Mouse (Mus musculus): ENCODE data around the gene Amhr2. TPM values are rescaled to one million over a fixed set of nuclear protein-coding genes. Genes with fewer than 3 reads are reported as not detected.

The Amhr2 gene
- polyA plus RNA-seq (2016; fragmentation: Nextera tagmentation; extraction: Ambion mirVana), result 0.13 and 0.60 TPM in 2 replicates

GRCm38 (mm10) chr15:102445146-102445545 is at the start of gene Amhr2:
Gene Amhr2 (plus strand): TSS chr15:102445367.
- no peaks in the 10 kb centered on the region for H3K36me3 ChIP-seq
- 66% methylated on average over 8 of the region's 8 CpGs for WGBS
- no peak within 1 kb of the TSS for H3K4me2 ChIP-seq (replicated peaks)
- no peaks in the 10 kb centered on the region for H3K9me3 ChIP-seq
- no peak within 1 kb of the TSS for H3K27ac ChIP-seq
- H3K27me3 ChIP-seq, result no peaks in the 10 kb centered on the region
- H3K9ac ChIP-seq, result no peak within 1 kb of the TSS
- H3K4me1 ChIP-seq, result no peaks in the 10 kb centered on the region
- no peak for ATAC-seq (ENCODE audit: insufficient number of reproducible peaks, insufficient read depth, low FRiP score, low TSS enrichment)
- no peak within 1 kb of the TSS for H3K4me3 ChIP-seq

- ATAC-seq (ENCODE audit: insufficient number of reproducible peaks, insufficient read depth, low FRiP score, low TSS enrichment), result no peak
- Histone ChIP-seq H3K36me3 (no peaks in the 10 kb centered on the region), H3K4me2 (replicated peaks) (no peak overlapping the region), H3K27ac (no peak overlapping the region), H3K4me1 (peaks cover 15% of the 10 kb centered on the region), H3K9ac (no peak overlapping the region), H3K9me3 (no peaks in the 10 kb centered on the region), H3K4me3 (0 out of 2 replicates have a peak overlapping the region, but pooled peaks have one; percentile 41), H3K27me3 (no peaks in the 10 kb centered on the region)
- WGBS, result 14% methylated on average over 5 of the region's 5 CpGs
Measured at GRCm38 (mm10) chr15:102398629-102399028, 46.5 kb upstream of the Amhr2 start.

- no peak for ATAC-seq (ENCODE audit: insufficient number of reproducible peaks, insufficient read depth, low FRiP score, low TSS enrichment)
- H3K27me3 ChIP-seq, result no peaks in the 10 kb centered on the region
- WGBS, result 5% methylated on average over 34 of the region's 34 CpGs
- H3K9me3 ChIP-seq, result no peaks in the 10 kb centered on the region
- peak overlapping the region; percentile 55 for H3K9ac ChIP-seq
- H3K4me2 ChIP-seq (replicated peaks), result peak overlapping the region; percentile 71
- H3K27ac ChIP-seq, result peak overlapping the region; percentile 76
- no peaks in the 10 kb centered on the region for H3K36me3 ChIP-seq
- peaks cover 15% of the 10 kb centered on the region for H3K4me1 ChIP-seq
- H3K4me3 ChIP-seq, result peak overlapping the region; percentile 41
Measured at GRCm38 (mm10) chr15:102399229-102400221, 45.6 kb upstream of the Amhr2 start.

GRCm38 (mm10) chr15:102400476-102401045 is 44.6 kb upstream of the Amhr2 start:
- Histone ChIP-seq H3K4me2 (replicated peaks) (no peak overlapping the region; the same call in 1 of the 2 replicates), H3K4me1 (peaks cover 15% of the 10 kb centered on the region), H3K4me3 (no peak overlapping the region), H3K36me3 (no peaks in the 10 kb centered on the region), H3K9ac (no peak overlapping the region), H3K27me3 (no peaks in the 10 kb centered on the region), H3K27ac (peak overlapping the region; percentile 76), H3K9me3 (no peaks in the 10 kb centered on the region)
- 71% methylated on average over 10 of the region's 10 CpGs for WGBS
- ATAC-seq (ENCODE audit: insufficient number of reproducible peaks, insufficient read depth, low FRiP score, low TSS enrichment), result no peak

GRCm38 (mm10) chr15:102401278-102401677 is 43.9 kb upstream of the Amhr2 start:
- Histone ChIP-seq H3K4me3 (no peak overlapping the region), H3K4me1 (peaks cover 15% of the 10 kb centered on the region), H3K36me3 (no peaks in the 10 kb centered on the region), H3K9ac (no peak overlapping the region), H3K9me3 (no peaks in the 10 kb centered on the region), H3K4me2 (replicated peaks) (no peak overlapping the region), H3K27ac (no peak overlapping the region), H3K27me3 (no peaks in the 10 kb centered on the region)
- no peak for ATAC-seq (ENCODE audit: insufficient number of reproducible peaks, insufficient read depth, low FRiP score, low TSS enrichment)
- 56% methylated on average over 2 of the region's 2 CpGs for WGBS

GRCm38 (mm10) chr15:102402210-102402609 is 43.0 kb upstream of the Amhr2 start:
- peaks cover 18% of the 10 kb centered on the region for H3K4me1 ChIP-seq
- H3K4me2 ChIP-seq (replicated peaks), result no peak overlapping the region
- H3K9ac ChIP-seq, result no peak overlapping the region
- no peaks in the 10 kb centered on the region for H3K36me3 ChIP-seq
- no peak for ATAC-seq (ENCODE audit: insufficient number of reproducible peaks, insufficient read depth, low FRiP score, low TSS enrichment)
- 96% methylated on average over 3 of the region's 3 CpGs for WGBS
- no peaks in the 10 kb centered on the region for H3K9me3 ChIP-seq
- H3K27ac ChIP-seq, result no peak overlapping the region
- H3K4me3 ChIP-seq, result no peak overlapping the region
- H3K27me3 ChIP-seq, result no peaks in the 10 kb centered on the region

GRCm38 (mm10) chr15:102404608-102405488 is 40.3 kb upstream of the Amhr2 start:
- Histone ChIP-seq H3K9me3 (no peaks in the 10 kb centered on the region), H3K4me3 (peak overlapping the region; percentile 48), H3K27me3 (no peaks in the 10 kb centered on the region), H3K4me2 (replicated peaks) (peak overlapping the region; percentile 51), H3K36me3 (peaks cover 21% of the 10 kb centered on the region), H3K4me1 (peaks cover 26% of the 10 kb centered on the region), H3K9ac (peak overlapping the region; percentile 72), H3K27ac (peak overlapping the region; percentile 100)
- 15% methylated on average over 34 of the region's 34 CpGs for WGBS
- no peak for ATAC-seq (ENCODE audit: insufficient number of reproducible peaks, insufficient read depth, low FRiP score, low TSS enrichment)

- ATAC-seq (ENCODE audit: insufficient number of reproducible peaks, insufficient read depth, low FRiP score, low TSS enrichment), result peak; percentile 99
- Histone ChIP-seq H3K4me1 (peaks cover 31% of the 10 kb centered on the region), H3K36me3 (peaks cover 29% of the 10 kb centered on the region), H3K9me3 (no peaks in the 10 kb centered on the region), H3K27me3 (no peaks in the 10 kb centered on the region), H3K4me2 (replicated peaks) (peak within 1 kb of the TSS; percentile 51), H3K27ac (peak within 1 kb of the TSS; percentile 100), H3K9ac (peak within 1 kb of the TSS; percentile 97), H3K4me3 (peak within 1 kb of the TSS; percentile 84)
- under 1% methylated on average over 38 of the region's 38 CpGs for WGBS
Measured at GRCm38 (mm10) chr15:102405489-102406195, 39.5 kb upstream of the Amhr2 start, which contains the start of gene Sp1. Gene Sp1 (plus strand): TSS chr15:102406143.

- peak overlapping the region; percentile 98 for H3K27ac ChIP-seq
- peak overlapping the region; percentile 97 for H3K9ac ChIP-seq
- no peaks in the 10 kb centered on the region for H3K27me3 ChIP-seq
- H3K4me2 ChIP-seq (replicated peaks), result peak overlapping the region; percentile 46
- peak overlapping the region; percentile 84 for H3K4me3 ChIP-seq
- no peaks in the 10 kb centered on the region for H3K9me3 ChIP-seq
- WGBS, result 1% methylated on average over 47 of the region's 69 CpGs
- H3K4me1 ChIP-seq, result peaks cover 32% of the 10 kb centered on the region
- no peak for ATAC-seq (ENCODE audit: insufficient number of reproducible peaks, insufficient read depth, low FRiP score, low TSS enrichment)
- H3K36me3 ChIP-seq, result peaks cover 34% of the 10 kb centered on the region
Measured at GRCm38 (mm10) chr15:102406196-102406911, 38.8 kb upstream of the Amhr2 start.

- WGBS, result 31% methylated on average over 3 of the region's 3 CpGs
- H3K27ac ChIP-seq, result peak overlapping the region; percentile 98
- peak overlapping the region; percentile 84 for H3K4me3 ChIP-seq
- peak overlapping the region; percentile 46 for H3K4me2 ChIP-seq (replicated peaks)
- H3K36me3 ChIP-seq, result peaks cover 41% of the 10 kb centered on the region
- H3K9me3 ChIP-seq, result no peaks in the 10 kb centered on the region
- H3K4me1 ChIP-seq, result peaks cover 32% of the 10 kb centered on the region
- no peak for ATAC-seq (ENCODE audit: insufficient number of reproducible peaks, insufficient read depth, low FRiP score, low TSS enrichment)
- H3K9ac ChIP-seq, result peak overlapping the region; percentile 97
- H3K27me3 ChIP-seq, result no peaks in the 10 kb centered on the region
Measured at GRCm38 (mm10) chr15:102406912-102407580, 38.1 kb upstream of the Amhr2 start.

Data from embryonic facial prominence, embryonic 12.5 days (tissue).